Mouse (Mus musculus): Measurements from ENCODE around the gene Agbl2. TPM values are rescaled to one million over a fixed set of nuclear protein-coding genes. Genes with fewer than 3 reads are reported as not detected.
"Not testable (repeated sequence)": the region's sequence is repeated elsewhere in the genome, so short reads cannot be mapped to it uniquely, and the experiment has no call there.

The Agbl2 gene
- polyA plus RNA-seq, 1 experiment from 2014 or later = 1.7 TPM

- 77% methylated on average over 2 of the region's 2 CpGs for WGBS
- Histone ChIP-seq H3K4me1 (replicated peaks) (no peaks in the 10 kb centered on the region), H3K9me3 (no peaks in the 10 kb centered on the region), H3K36me3 (no peaks in the 10 kb centered on the region), H3K4me3 (no peak overlapping the region), H3K4me2 (no peak overlapping the region), H3K27ac (no peak overlapping the region), H3K9ac (no peak overlapping the region), H3K27me3 (no peaks in the 10 kb centered on the region)
- ATAC-seq (ENCODE audit: low FRiP score) = no peak
Measured at GRCm38 (mm10) chr2:90822978-90823377, 40.5 kb downstream of the Agbl2 start.

- Histone ChIP-seq H3K4me1 (replicated peaks) (no peaks in the 10 kb centered on the region), H3K27me3 (no peaks in the 10 kb centered on the region), H3K9me3 (no peaks in the 10 kb centered on the region), H3K9ac (no peak overlapping the region), H3K27ac (no peak overlapping the region), H3K4me3 (no peak overlapping the region), H3K4me2 (no peak overlapping the region), H3K36me3 (no peaks in the 10 kb centered on the region)
- no peak for ATAC-seq (ENCODE audit: low FRiP score)
- WGBS = 85% methylated on average over 6 of the region's 6 CpGs
Measured at GRCm38 (mm10) chr2:90823781-90824180, 41.3 kb downstream of the Agbl2 start.

- not testable (repeated sequence) for H3K9me3 ChIP-seq; H3K36me3 ChIP-seq; ATAC-seq (ENCODE audit: low FRiP score); H3K27ac ChIP-seq; H3K4me2 ChIP-seq; H3K9ac ChIP-seq; H3K4me3 ChIP-seq; H3K27me3 ChIP-seq; H3K4me1 ChIP-seq (replicated peaks)
- 89% methylated on average over 10 of the region's 10 CpGs for WGBS
Measured at GRCm38 (mm10) chr2:90824528-90824927, 42.0 kb downstream of the Agbl2 start.

- no peak overlapping the region for H3K27ac ChIP-seq
- H3K9ac ChIP-seq = no peak overlapping the region
- H3K4me3 ChIP-seq = no peak overlapping the region
- no peaks in the 10 kb centered on the region for H3K36me3 ChIP-seq
- no peaks in the 10 kb centered on the region for H3K27me3 ChIP-seq
- H3K9me3 ChIP-seq = no peaks in the 10 kb centered on the region
- no peak for ATAC-seq (ENCODE audit: low FRiP score)
- no peak overlapping the region for H3K4me2 ChIP-seq
- WGBS = 86% methylated on average over 11 of the region's 11 CpGs
- H3K4me1 ChIP-seq (replicated peaks) = no peaks in the 10 kb centered on the region
Measured at GRCm38 (mm10) chr2:90825515-90826172, 43.1 kb downstream of the Agbl2 start.

- H3K9me3 ChIP-seq = no peaks in the 10 kb centered on the region
- no peaks in the 10 kb centered on the region for H3K4me1 ChIP-seq (replicated peaks)
- no peak overlapping the region for H3K9ac ChIP-seq
- H3K4me2 ChIP-seq = no peak overlapping the region
- no peaks in the 10 kb centered on the region for H3K27me3 ChIP-seq
- WGBS = 78% methylated on average over 7 of the region's 7 CpGs
- H3K4me3 ChIP-seq = no peak overlapping the region
- H3K36me3 ChIP-seq = no peaks in the 10 kb centered on the region
- ATAC-seq (ENCODE audit: low FRiP score) = no peak
- no peak overlapping the region for H3K27ac ChIP-seq
Measured at GRCm38 (mm10) chr2:90828739-90829138, 46.2 kb downstream of the Agbl2 start.

GRCm38 (mm10) chr2:90833502-90833901, 51.0 kb downstream of the Agbl2 start:
- 87% methylated on average over 5 of the region's 5 CpGs for WGBS
- Histone ChIP-seq H3K27ac (no peak overlapping the region), H3K4me2 (no peak overlapping the region), H3K36me3 (no peaks in the 10 kb centered on the region), H3K9me3 (no peaks in the 10 kb centered on the region), H3K9ac (no peak overlapping the region), H3K27me3 (no peaks in the 10 kb centered on the region), H3K4me1 (replicated peaks) (no peaks in the 10 kb centered on the region), H3K4me3 (no peak overlapping the region)
- ATAC-seq (ENCODE audit: low FRiP score) = no peak

GRCm38 (mm10) chr2:90838621-90839020, 56.1 kb downstream of the Agbl2 start:
- Histone ChIP-seq H3K4me2 (no peak overlapping the region), H3K27ac (no peak overlapping the region), H3K4me3 (no peak overlapping the region), H3K9ac (no peak overlapping the region), H3K27me3 (no peaks in the 10 kb centered on the region), H3K9me3 (no peaks in the 10 kb centered on the region), H3K36me3 (no peaks in the 10 kb centered on the region), H3K4me1 (replicated peaks) (no peaks in the 10 kb centered on the region)
- no peak for ATAC-seq (ENCODE audit: low FRiP score)
- WGBS = 96% methylated on average over 2 of the region's 2 CpGs

GRCm38 (mm10) chr2:90843666-90844065, 61.1 kb downstream of the Agbl2 start:
- Histone ChIP-seq H3K27me3 (no peaks in the 10 kb centered on the region), H3K27ac (no peak overlapping the region), H3K9me3 (no peaks in the 10 kb centered on the region), H3K4me2 (no peak overlapping the region), H3K4me3 (no peak overlapping the region), H3K4me1 (replicated peaks) (peaks cover 14% of the 10 kb centered on the region), H3K9ac (no peak overlapping the region), H3K36me3 (no peaks in the 10 kb centered on the region)
- no peak for ATAC-seq (ENCODE audit: low FRiP score)
- WGBS = 69% methylated on average over 1 of the region's 1 CpGs

GRCm38 (mm10) chr2:90844262-90844661, 61.7 kb downstream of the Agbl2 start:
- Histone ChIP-seq H3K4me1 (replicated peaks) (peaks cover 19% of the 10 kb centered on the region), H3K9me3 (no peaks in the 10 kb centered on the region), H3K27me3 (no peaks in the 10 kb centered on the region), H3K4me3 (no peak overlapping the region), H3K36me3 (no peaks in the 10 kb centered on the region), H3K9ac (no peak overlapping the region), H3K27ac (no peak overlapping the region), H3K4me2 (no peak overlapping the region)
- 81% methylated on average over 5 of the region's 5 CpGs for WGBS
- no peak for ATAC-seq (ENCODE audit: low FRiP score)

GRCm38 (mm10) chr2:90845234-90845633, 62.7 kb downstream of the Agbl2 start:
- Histone ChIP-seq H3K4me1 (replicated peaks) (peaks cover 26% of the 10 kb centered on the region), H3K4me2 (no peak overlapping the region), H3K9ac (no peak overlapping the region), H3K9me3 (no peaks in the 10 kb centered on the region), H3K36me3 (peaks cover 2% of the 10 kb centered on the region), H3K27me3 (no peaks in the 10 kb centered on the region), H3K27ac (no peak overlapping the region), H3K4me3 (no peak overlapping the region)
- no peak for ATAC-seq (ENCODE audit: low FRiP score)
- WGBS = 84% methylated on average over 5 of the region's 5 CpGs

- whole genome bisulfite sequencing = 51% methylated on average over 6 of the region's 6 CpGs
- Histone ChIP-seq H3K36me3 (peaks cover 11% of the 10 kb centered on the region), H3K27ac (peak overlapping the region; percentile 92), H3K9me3 (no peaks in the 10 kb centered on the region), H3K4me1 (replicated peaks) (peaks cover 30% of the 10 kb centered on the region), H3K27me3 (no peaks in the 10 kb centered on the region), H3K4me3 (peak overlapping the region; percentile 63), H3K9ac (peak overlapping the region; percentile 87), H3K4me2 (peak overlapping the region; percentile 65)
- ATAC-seq (ENCODE audit: low FRiP score) = no peak
Measured at GRCm38 (mm10) chr2:90846171-90846570, 63.6 kb downstream of the Agbl2 start.

GRCm38 (mm10) chr2:90846597-90846954, 64.0 kb downstream of the Agbl2 start:
- Histone ChIP-seq H3K4me2 (peak overlapping the region; percentile 65), H3K4me3 (peak overlapping the region; percentile 63), H3K9ac (peak overlapping the region; percentile 87), H3K9me3 (no peaks in the 10 kb centered on the region), H3K27me3 (no peaks in the 10 kb centered on the region), H3K27ac (peak overlapping the region; percentile 92), H3K36me3 (peaks cover 15% of the 10 kb centered on the region), H3K4me1 (replicated peaks) (peaks cover 30% of the 10 kb centered on the region)
- 3% methylated on average over 8 of the region's 8 CpGs for WGBS
- ATAC-seq (ENCODE audit: low FRiP score) = peak; percentile 76

GRCm38 (mm10) chr2:90846955-90847680, 64.6 kb downstream of the Agbl2 start, which contains the start of gene Mtch2:
Gene Mtch2, plus strand, starts transcription at chr2:90847155.
- peak; percentile 97 for ATAC-seq (ENCODE audit: low FRiP score)
- Histone ChIP-seq H3K27me3 (no peaks in the 10 kb centered on the region), H3K36me3 (peaks cover 20% of the 10 kb centered on the region), H3K9me3 (no peaks in the 10 kb centered on the region), H3K4me3 (peak within 1 kb of the TSS; percentile 63), H3K27ac (peak within 1 kb of the TSS; percentile 92), H3K9ac (peak within 1 kb of the TSS; percentile 87), H3K4me2 (peak within 1 kb of the TSS; percentile 65), H3K4me1 (replicated peaks) (peaks cover 30% of the 10 kb centered on the region)
- under 1% methylated on average over 66 of the region's 67 CpGs for whole genome bisulfite sequencing
